Mouse (Mus musculus) ES-Bruce4 (cell line): ENCODE measurements around the gene Hnrnpr.

Experiments
- CTCF ChIP-seq: IDR thresholded peaks from one replicate; pipeline ENCODE4 v1.8.1; 2011; ENCODE audit warnings: low read depth, low read length
- EP300 ChIP-seq: IDR thresholded peaks from 2 replicates; pipeline ENCODE4 v1.6.1; 2011; ENCODE audit warnings: low read depth, low read length; ENCODE audit not compliant: insufficient read depth
- POLR2A ChIP-seq: IDR thresholded peaks from one replicate; pipeline ENCODE4 v1.8.1; 2011; ENCODE audit warnings: low read length; ENCODE audit not compliant: insufficient read depth

DNA sequence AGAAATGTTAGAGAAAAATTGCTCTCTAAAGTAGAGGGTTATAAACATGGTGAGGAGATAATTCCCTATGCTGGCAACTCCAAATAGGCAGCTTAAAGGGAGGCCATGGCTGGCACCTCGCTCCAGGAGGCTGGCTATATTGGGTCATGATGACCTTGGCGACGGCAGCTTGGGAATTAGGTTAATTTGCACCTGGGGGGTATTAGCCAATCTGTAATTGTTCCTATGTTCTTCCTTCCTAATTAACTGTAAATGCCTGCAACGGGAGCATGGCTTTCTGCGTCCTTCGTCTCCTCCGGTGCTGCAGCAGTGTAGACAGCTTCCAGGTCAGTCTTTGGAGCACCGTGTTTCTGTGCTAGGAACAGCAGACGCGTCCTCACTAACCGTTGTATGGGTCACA lies 76.5 kb downstream of the Hnrnpr start:
- TF ChIP-seq CTCF (no peak), POLR2A (no peak), EP300 (no peak)
